Mouse (Mus musculus) layer of hippocampus, adult 18-20 months (tissue): ENCODE measurements around the gene Pxmp4. TPM values are rescaled to one million over a fixed set of nuclear protein-coding genes. Genes with fewer than 3 reads are reported as not detected.
A peak's percentile ranks its signal among the peaks of the same experiment; 100 is the strongest.

Source experiments
- DNase-seq, 2 experiments: peaks; one replicate each; pipeline ENCODE4 v3.0.0; 2022; ENCODE audit warnings: low spot score in 2 of 2
- total RNA-seq, 2 experiments: library from RNA; stranded (reverse); gene quantifications; 2 replicates each; pipeline ENCODE4 v1.2.3; 2021

Pxmp4 gene
- total RNA-seq, 2 experiments from 2014 or later: 10.0 to 10.8 TPM

DNA sequence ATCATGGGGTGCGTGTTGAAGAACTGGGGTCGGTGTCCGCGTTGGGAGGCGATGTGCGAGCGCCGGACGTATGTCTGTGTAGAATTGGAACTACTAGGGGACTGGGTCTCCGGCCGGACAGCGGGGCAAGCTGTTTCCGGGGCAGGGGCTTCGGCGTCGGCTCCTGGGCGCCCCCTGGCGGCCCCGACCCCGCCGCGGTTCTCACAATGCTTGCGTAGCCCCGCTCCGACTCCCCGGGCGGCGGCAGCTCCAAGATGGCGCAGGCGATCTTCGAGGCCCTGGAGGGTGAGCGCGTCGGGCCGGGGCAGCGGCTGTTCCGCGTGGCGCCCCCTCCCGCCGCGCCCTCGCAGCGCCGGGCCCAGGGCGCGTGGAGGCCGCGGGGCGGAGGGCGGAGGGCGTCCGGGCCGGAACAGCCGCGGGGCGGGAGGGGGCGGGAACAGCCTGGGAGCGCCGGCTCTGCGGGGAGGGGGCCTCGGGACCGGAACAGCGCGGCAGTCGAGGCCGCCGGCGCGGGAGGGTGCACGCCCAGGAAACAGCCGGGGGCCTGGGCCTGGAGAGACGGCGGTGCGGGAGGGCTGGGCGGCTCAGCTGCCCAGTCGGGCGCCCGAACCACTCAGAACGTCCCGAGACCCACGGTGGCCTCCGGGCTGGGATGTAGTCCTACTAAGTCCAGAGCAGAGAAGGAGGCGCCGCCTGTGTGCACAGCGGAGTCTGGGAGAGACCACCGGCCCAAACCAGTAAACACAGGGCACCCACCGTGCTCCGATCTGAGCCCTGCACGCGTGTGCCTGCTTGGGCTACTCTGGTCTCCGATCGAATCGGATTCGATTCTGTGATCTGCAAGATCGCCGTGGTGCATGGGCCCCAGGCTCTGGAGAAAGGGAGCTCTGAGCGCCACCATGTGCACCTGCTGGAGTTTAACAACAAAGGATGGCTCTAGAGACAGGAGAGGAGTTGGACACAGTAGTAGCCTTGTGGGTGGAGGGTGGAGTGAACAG is 9.9 kb upstream of the Pxmp4 start, which contains the start of the genes Zfp341 and 4930519P11Rik:
TSS of gene Zfp341 (plus strand) at position 180 of the 998 bp plus-strand sequence.
TSS of gene 4930519P11Rik (minus strand) at position 320 of the 998 bp plus-strand sequence.
- peak; percentile 82 to 92 for DNase-seq

DNA sequence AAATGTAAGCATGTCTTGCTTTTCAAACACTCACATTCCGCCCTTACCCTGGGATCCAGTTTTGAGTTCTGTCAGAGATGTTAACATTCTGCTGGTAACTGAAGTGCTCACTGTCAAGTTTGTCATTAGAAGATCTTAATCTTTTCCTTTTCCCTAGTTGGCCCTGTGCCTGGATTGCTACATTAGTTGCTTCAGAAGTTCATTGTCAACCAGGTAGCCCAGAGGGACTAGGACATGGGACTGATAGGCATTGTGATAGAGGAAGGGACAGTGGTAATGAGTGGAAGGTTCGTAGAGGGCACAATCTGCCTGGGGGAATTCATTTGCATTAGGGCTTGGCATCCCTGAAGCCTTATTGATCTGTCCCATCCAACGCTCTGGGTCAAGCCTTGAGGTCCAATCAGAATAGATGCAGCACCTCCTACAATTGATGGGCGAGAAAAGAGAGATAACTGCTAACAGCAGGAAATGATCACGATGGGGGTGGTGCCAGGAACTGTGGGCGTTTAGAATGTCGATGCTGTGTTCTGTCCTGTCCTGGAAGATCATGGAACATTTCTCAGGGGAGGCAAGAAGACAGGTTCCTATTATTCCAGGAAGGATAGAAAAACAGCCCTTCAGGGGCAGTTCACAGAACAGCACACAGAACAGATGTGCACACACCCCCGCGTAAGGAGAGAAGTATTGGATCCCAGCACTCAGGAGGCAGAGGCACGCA is 5.7 kb upstream of the Pxmp4 start:
- DNase-seq: no peak

DNA sequence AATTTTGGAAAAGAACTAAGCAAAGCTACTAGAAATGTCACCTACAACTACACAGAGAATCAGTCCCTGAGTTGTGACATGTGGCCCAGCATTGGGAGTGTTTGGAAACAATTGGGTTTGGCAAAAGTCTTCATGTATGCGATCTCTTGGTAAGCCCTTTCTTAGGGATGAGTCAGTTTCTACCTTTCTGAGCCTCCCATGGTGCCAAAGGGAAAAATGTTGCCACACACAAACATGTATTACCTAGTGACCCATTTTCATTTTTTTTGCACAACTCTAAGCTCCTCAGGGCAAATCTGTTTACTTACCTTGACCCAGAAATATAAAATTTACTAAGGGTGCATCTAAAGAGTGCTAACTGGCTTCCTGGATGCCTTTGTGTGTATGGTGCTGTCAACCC is 3.5 kb upstream of the Pxmp4 start:
- DNase-seq: no peak

DNA sequence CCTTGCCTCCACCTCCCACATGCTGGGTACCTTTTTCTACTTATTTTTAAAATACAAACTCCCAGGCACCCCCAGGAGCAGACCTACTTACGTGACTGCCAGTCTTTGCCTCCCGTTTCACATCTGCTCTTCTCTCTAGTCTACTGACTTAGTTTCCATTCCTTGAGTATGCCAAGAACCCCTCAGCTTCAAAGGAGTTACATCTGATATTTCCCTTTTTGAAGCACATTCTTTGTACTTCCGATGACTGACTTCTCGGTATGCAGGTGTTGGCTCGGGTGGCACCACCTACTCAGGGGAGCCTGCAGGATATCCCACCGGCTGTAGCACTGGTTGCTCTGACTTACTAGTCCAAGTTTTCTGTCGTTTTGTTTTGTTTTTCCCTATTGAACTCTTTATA is 648 bp upstream of the Pxmp4 start:
- DNase-seq: no peak

DNA sequence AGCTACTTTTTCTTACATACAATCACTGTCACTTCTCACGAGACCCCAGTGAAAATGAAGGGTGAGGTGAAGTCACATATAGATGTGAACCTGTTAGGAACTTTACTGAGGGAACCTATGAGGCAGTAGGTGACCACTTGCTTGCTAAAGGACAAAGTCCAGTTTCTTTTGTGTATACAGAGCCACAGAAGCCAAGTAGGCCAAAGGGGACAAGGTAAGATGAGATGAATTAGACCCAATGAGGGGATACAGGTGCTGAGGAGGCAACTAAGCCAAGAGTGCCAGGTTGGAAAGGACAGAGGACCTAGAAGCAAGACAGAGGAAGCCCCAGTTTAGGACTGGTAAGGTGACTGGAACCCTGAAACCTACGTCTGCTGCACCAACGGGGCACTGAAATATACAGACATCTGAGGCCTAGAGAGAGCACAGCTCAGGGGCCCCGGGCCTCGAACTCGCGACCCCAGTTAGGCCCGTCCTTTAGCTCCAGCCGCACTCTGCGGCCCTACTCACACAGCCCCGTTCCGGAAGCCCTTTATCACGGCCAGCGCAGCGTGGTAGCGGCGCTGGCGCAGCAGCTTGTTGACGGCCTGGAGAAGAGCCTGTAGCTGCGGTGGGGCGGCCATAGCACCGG is 386 bp downstream of the Pxmp4 start:
- DNase-seq: no peak

DNA sequence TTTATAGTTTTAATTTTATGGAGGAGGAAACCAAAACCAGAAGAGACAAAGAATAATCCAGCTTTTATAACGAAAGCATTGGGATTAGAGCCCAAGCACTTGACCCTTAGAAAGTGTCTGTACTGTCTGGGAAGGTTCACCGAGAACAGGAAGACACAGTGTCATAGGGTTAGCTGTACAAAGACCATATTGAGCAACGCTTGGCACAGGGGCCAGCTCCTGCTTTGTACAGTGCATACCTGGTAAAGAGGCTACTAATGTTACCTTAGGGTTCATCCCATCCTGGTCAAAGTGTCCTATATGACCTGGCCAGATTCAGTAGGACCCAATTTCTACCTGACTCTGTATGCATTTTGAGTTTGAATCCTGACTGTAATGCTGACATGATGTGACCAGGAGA is 2.2 kb downstream of the Pxmp4 start:
- no peak for DNase-seq

DNA sequence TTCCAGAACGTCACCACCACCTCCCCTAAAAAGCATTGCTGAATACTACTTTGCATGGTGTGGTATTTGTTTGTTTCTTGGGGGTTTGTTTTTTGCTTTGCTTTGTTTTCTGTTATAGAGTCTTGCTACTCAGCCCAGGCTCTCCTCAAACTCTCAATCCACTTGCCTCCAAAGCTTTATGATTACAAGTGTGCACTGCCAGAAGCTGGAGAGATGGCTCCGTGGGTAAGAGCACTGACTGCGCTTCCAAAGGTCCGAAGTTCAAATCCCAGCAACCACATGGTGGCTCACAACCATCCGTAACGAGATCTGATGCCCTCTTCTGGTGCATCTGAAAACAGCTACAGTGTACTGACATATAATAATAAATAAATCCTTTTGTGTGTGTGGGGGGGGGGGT is 2.9 kb downstream of the Pxmp4 start:
- no peak for DNase-seq

DNA sequence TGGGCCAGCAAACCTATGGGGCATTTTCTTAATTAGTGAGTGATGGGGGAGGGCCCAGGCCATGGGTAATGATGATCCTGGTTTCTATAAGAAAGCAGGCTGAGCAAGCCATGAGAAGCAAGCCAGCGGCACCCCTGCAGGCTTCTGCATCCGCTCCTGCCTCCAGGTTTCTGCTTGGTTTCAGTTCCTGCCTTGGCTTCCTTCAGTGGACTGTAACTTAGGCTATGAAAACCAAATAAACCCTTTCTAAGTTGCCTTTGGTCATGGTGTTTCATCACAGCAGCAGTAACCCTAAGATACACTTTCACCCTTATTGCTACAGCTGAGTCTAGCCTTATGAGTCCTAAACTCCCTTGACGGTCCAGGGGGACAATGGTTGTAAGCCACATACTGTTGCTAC is 6.1 kb downstream of the Pxmp4 start:
- no peak for DNase-seq

DNA sequence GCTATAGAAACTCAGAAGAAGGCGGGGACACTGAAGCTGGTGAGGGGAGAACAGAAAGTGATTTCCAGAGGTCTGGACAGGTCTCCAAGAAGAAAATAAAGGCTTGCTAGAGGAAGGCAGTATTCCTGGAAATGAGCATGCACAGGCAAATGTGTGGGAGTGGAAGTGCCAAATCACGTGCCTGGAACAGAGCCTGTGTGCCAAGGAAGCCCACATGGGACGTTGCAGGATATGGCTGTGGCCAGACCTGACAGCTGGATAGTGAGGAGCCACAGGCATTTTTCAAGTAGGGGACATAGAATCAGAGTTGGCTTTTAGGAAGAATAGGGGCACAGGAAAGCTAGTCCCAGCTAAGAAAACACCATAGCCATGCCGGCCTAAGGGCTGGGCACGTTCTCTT is 7.7 kb downstream of the Pxmp4 start:
- DNase-seq: no peak

DNA sequence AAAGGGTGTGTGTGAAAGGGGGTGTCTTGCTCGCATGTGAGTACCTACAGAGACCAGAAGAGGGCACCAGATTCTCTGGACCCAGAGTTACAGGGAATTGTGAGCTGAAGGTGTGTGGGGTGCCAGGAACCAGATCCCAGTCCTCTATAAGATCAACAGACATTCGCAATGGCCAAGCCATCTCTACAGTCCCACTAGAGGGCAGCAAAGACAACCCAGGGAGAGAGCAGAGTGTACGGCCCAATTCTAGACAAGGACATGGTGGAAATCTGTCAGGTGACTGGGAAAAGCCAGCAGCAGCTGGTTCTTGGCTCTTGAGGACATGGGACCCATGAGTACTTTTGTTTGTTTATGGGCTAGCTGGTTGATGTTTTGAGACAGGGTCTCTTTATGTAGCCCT is 10.5 kb downstream of the Pxmp4 start:
- DNase-seq: peak in 1 of 2 experiments; percentile 25

DNA sequence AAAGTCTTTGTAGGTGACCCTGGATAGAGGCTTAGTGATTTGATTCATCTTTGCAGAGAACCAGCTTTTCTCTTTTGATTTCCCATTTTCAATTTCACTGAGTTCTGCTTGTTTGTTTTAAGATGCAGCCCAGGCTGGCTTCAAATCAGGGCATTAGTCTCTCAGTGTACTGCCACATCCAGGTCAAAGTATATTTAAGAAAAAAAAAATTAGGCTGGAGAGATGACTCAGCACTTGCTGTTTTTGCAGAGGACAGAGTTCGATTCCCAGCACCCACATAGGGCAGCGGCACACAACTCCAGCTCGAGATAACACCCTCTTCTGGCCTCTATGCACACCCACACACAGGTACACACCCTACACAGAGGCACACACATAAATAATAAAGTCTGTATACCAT is 12.3 kb downstream of the Pxmp4 start:
- no peak for DNase-seq

DNA sequence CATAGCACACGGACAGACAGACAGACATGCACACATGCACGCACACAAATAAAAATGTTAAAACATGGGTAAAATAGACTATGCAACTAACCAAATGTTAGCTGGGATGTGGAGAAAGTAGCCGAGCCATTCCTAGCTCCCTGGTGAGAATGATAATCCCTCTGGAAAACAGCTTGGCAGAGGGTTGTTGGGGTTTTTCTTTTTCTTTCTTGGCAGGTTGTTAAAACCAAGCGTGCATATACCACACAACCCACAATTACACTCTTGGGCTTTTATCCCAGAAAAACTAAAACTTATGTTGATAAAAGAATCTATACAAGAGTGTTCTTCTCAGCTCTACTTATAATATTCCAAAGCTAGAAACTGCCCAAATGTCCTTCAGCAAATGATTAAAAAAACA is 14.5 kb downstream of the Pxmp4 start:
- DNase-seq: no peak

DNA sequence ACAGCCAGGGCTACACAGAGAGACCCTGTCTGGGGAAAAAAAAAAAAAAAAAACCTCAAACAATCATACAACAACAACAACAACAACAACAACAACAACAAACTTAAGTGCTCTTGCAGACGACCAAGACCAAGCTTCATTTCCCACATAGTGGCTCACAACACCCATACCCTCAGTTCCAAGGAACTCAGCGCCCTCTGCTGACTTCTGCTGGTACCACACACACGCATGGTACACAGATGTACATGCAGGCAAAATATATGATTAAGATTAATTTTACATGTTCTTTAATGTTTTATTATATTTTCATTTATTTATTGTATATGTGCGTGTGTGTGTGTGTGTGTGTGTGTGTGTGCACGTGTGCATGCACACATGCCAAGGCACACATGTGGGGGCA is 17.1 kb downstream of the Pxmp4 start:
- DNase-seq: no peak

DNA sequence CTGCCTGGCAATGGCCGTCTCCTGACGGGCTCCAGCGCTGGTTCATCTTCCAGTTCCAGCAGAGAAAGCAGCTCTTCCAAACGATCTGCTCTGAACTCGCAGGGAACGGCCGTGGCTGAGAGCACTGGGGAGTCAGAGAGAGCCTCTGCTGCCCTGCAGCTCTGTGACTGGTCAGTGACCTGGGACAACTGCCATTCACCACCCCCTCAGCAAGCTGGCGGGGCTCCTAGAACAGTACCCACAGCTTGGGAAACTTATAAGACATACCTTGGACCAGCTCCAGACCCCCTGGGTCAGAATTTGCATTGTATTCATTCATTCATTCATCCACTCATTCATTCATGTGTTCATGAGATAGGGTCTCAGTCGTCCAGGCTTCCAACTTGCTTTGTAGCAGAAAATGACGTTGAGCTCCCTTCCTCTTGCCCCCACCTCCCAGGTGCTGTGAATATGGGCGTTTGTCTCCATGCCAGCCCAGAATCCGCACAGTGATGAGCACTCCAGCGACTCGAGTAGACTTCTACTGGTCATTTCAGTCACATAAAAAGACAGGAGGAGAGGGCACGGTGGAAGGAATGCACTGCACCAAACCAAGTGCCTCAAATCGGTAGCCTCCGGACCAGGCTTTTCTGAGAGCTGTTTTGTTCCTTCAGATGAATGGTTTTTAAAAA is 18.4 kb downstream of the Pxmp4 start:
- no peak for DNase-seq

DNA sequence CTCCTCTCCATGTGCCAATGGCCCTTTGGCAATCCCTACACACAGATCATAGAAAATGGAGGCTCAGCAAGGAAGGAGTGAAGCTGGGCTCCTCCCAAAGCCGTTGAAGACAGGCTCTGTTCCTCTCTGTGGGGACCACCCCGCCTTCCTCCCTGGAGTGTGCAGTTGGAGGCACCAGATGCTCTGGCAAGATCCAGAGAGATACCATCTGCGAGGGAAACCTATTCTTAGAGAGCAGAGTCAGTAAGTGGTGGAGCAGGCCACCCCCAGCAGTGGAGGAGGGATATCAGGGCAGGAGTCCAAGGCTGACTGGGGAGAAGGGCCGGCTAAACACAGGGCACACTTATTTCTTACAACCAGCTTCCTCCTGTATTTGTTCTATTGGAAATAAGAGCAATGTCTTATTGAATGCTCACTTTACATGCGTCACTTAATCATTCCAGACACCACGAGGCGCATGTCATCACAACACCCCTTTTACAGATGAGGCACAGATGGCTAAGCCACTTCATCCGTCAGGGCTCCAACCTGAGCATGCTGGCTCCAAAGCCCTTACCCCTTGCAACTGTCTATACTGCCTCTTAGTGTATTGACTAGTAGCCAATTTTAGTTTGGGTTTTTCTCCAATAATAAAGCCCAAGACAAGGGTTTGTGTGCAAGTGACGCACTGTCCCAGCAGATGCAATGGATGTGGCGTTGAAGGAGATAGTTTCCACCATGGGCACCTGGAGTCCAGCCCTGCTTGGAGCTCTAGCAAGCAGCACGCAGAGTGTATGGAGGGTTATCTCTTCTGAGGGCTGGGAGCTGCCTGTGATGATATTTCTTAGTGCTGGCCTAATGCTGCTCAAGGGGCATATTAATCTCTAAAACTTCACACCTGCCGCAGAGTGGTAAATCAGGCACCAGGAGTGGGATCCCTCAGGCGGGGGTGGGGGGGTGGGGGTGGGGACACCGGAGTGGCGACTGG is 19.3 kb downstream of the Pxmp4 start:
- peak; percentile 95 to 97 for DNase-seq

DNA sequence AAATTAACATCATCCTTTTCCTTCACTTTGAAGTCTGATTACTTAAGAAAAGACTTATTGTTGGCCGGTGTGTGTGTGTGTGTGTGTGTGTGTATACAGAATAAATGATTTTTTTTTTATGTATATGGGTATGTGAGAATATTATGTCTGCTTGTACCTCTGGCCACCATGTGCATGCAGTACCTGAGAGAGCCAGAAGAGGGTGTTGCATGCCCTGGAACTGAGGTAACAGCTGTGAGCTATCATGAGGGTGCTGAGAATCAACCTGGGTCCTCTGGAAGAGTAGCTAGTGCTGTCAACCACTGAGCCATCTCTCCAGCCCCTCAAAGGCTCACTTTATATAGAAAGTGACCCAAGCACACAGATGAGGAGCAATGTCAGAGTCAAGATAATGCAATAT is 22.1 kb downstream of the Pxmp4 start:
- no peak for DNase-seq

DNA sequence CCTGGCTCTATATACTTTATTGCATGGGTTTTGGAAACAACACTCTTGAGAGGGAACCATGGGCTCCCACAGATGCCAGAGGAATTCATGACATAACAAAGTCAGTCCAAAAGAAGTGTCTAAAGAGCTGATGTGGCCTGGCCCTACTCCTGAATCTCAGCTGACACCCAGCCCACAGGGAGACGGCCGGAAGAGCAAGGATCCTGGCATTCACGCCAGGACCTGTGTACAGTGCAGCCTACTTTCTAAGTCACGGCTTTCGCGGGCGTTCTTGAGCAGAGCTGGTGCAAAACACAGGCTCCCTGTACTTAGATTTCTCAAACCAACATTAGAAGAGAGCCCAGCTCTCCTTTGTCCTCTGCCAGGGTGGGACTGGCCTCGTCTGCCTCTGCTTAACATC is 22.9 kb downstream of the Pxmp4 start:
- no peak for DNase-seq

DNA sequence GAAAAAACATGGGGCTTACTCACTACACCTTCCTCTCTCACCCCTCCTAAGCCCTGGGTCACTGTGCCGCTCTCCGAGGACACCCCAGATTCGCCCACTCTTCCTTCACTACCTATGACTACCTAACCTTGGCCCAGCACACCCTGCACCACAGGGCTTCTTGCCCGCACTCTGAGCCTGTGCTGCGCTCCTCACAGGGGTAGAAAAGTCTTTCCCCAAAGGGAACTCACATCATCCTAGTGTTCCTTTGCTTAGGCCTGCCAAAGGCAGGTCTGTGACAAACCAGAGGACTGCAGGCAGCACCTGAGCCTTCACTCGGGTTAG is 25.8 kb downstream of the Pxmp4 start:
- DNase-seq: no peak

DNA sequence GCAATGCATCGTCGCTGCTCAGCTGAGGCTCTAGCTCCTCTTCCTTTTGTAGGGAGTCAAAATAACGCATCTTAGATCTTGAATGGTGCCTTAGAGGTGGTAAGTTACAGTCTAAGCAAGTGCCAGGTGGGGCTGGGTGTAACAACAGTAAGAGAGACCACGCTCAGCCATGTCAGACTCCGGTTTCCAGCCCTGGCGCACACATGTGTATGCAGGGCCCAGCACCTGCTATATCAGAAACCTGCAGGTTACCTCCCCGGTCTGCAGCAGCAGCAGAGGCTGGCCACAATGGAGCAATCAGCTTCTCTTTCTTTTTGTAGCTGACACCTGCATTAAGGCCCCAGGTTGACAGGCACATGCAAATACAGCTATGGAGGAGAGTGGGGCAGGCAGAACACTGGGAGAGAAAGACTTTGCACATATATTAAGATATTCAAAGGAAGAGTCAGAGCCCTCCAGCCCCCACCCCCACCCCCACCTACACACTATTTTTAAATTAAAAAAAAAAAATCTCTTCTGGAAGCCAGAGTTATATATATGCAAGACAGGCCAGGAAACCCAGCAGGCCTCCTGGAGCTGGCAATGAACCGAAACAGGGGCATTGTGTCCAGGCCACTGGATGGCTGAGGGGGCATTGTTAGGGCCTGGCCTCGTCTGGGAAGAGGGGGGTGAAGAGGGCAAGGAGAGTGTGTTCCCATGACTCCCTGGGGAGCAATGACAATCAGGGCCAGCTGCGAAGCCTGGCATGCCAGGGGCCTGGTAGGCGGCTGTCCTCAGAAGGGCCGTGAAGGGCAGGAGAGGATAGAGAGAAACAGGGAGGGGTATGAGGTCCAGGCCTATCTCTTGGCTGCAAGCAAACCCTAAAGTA is 26.4 kb downstream of the Pxmp4 start:
- no peak for DNase-seq
